ENCODE assay signal across 27 mouse cellular contexts in genomic region chr2:179709111-179709510, GRCm38 (mm10).
DNase-seq lines count a peak whose midpoint lies in the region; ATAC-seq and TF ChIP-seq lines count a peak whose summit lies in the region.
"Had no signal": no experiment of that assay in that cellular context is flagged by ENCODE, and none has a peak within 500 bp of the region (broad histone marks: within the 10 kb centered on the region; RNA-seq: fewer than 3 reads in every experiment).

No protein-coding gene starts in this region.

- H3K4me2 ChIP-seq in heart, postnatal 0 days (ENCODE audit: low read depth, low read length) = no peak overlapping the region
- H3K4me2 ChIP-seq: embryonic facial prominence, embryonic 15.5 days; heart, embryonic 12.5 days; hindbrain, embryonic 15.5 days; liver, embryonic 12.5 days; midbrain, embryonic 12.5 days; neural tube, embryonic 15.5 days had no signal

- no peaks in the 10 kb centered on the region for H3K4me1 ChIP-seq in heart, postnatal 0 days (ENCODE audit: control insufficient read depth, insufficient read depth)
- no peaks in the 10 kb centered on the region for H3K4me1 ChIP-seq in heart, adult 2 months (ENCODE audit: control insufficient read depth, insufficient read depth, low read length)
- H3K4me1 ChIP-seq: embryonic facial prominence, embryonic 15.5 days; heart, embryonic 12.5 days; liver, embryonic 12.5 days; neural tube, embryonic 15.5 days had no signal

- TF ChIP-seq POLR2A in heart, adult 2 months (IDR thresholded peaks at IDR 0.05; ENCODE audit: insufficient read depth, low read depth, low read length) = no peak
- TF ChIP-seq POLR2A in brain, embryonic 14.5 days (IDR thresholded peaks at IDR 0.05; ENCODE audit: borderline replicate concordance, extremely low read depth, insufficient read depth, insufficient read length, poor library complexity, severe bottlenecking) = no peak

- no peak overlapping the region for H3K9ac ChIP-seq in heart, postnatal 0 days (replicated peaks; ENCODE audit: low read depth, low read length)
- no peak overlapping the region for H3K9ac ChIP-seq in heart, adult 2 months (ENCODE audit: low read depth, low read length)
- H3K9ac ChIP-seq: embryonic facial prominence, embryonic 15.5 days; heart, embryonic 12.5 days; hindbrain, embryonic 15.5 days; liver, embryonic 12.5 days; liver, postnatal 0 days; midbrain, embryonic 12.5 days; neural tube, embryonic 15.5 days had no signal

- 72% methylated on average over 2 of the region's 2 CpGs for WGBS in heart, postnatal 0 days
- 83% methylated on average over 2 of the region's 2 CpGs for WGBS in heart, adult 2 months

- no peak for TF ChIP-seq EP300 in heart, postnatal 0 days (IDR thresholded peaks at IDR 0.05; ENCODE audit: low read depth)
- TF ChIP-seq EP300 in heart, adult 2 months (IDR thresholded peaks at IDR 0.05; ENCODE audit: insufficient read depth, low read depth, low read length) = no peak

- H3K27ac ChIP-seq in heart, postnatal 0 days (ENCODE audit: low read depth) = no peak overlapping the region
- no peak overlapping the region for H3K27ac ChIP-seq in heart, adult 2 months
- no peak overlapping the region for H3K27ac ChIP-seq in left cerebral cortex, adult 2 months
- H3K27ac ChIP-seq: embryonic facial prominence, embryonic 10.5 days; embryonic facial prominence, embryonic 15.5 days; hindbrain, embryonic 15.5 days; liver, embryonic 12.5 days; midbrain, embryonic 12.5 days; neural tube, embryonic 15.5 days had no signal

- no peaks in the 10 kb centered on the region for H3K36me3 ChIP-seq in heart, postnatal 0 days (replicated peaks; ENCODE audit: control insufficient read depth, insufficient read depth, low read length)
- H3K36me3 ChIP-seq in heart, adult 2 months (ENCODE audit: control insufficient read depth, insufficient read depth, low read length) = no peaks in the 10 kb centered on the region
- H3K36me3 ChIP-seq: embryonic facial prominence, embryonic 10.5 days; embryonic facial prominence, embryonic 15.5 days; heart, embryonic 12.5 days; hindbrain, embryonic 15.5 days; liver, embryonic 12.5 days; midbrain, embryonic 12.5 days; neural tube, embryonic 15.5 days had no signal

- no peaks in the 10 kb centered on the region for H3K27me3 ChIP-seq in heart, postnatal 0 days (ENCODE audit: control insufficient read depth, insufficient read depth, low read length)
- no peaks in the 10 kb centered on the region for H3K27me3 ChIP-seq in heart, adult 2 months (ENCODE audit: control insufficient read depth, insufficient read depth, low read length)
- H3K27me3 ChIP-seq: hindbrain, embryonic 15.5 days; liver, embryonic 12.5 days; midbrain, embryonic 12.5 days; neural tube, embryonic 15.5 days had no signal

- ATAC-seq in heart, postnatal 0 days (ENCODE audit: insufficient read depth, low read depth) = no peak
- ATAC-seq: liver, embryonic 12.5 days; liver, postnatal 0 days had no signal

- TF ChIP-seq CTCF in heart, postnatal 0 days (IDR thresholded peaks at IDR 0.05; ENCODE audit: low read depth) = 0 out of 2 replicates have a peak, but pooled peaks have one; percentile 3
- no peak for TF ChIP-seq CTCF in heart, adult 2 months (IDR thresholded peaks at IDR 0.05)
- peak; percentile 37 for TF ChIP-seq CTCF in left cerebral cortex, adult 2 months (IDR thresholded peaks at IDR 0.05)
- peak; percentile 39; the same call in 1 of the 2 replicates for TF ChIP-seq CTCF in brain, embryonic 14.5 days (IDR thresholded peaks at IDR 0.05; ENCODE audit: borderline replicate concordance, extremely low read depth, insufficient read depth, insufficient read length)

- H3K9me3 ChIP-seq in heart, postnatal 0 days (replicated peaks; ENCODE audit: control insufficient read depth, low read length) = no peaks in the 10 kb centered on the region
- H3K9me3 ChIP-seq: embryonic facial prominence, embryonic 10.5 days; embryonic facial prominence, embryonic 15.5 days; heart, embryonic 12.5 days; hindbrain, embryonic 15.5 days; liver, embryonic 12.5 days; midbrain, embryonic 12.5 days; neural tube, embryonic 15.5 days had no signal

- intact Hi-C loops in heart, adult 2 months (cut with DNase I) = no loop called here
- intact Hi-C loops in left cerebral cortex, adult 2 months (cut with DNase I) = no loop called here
- intact Hi-C loops in left cerebral cortex, postnatal 10 days (cut with DNase I) = no loop called here

- H3K4me3 ChIP-seq in heart, postnatal 0 days (ENCODE audit: low read depth, low read length) = no peak overlapping the region
- H3K4me3 ChIP-seq in heart, adult 2 months = no peak overlapping the region
- H3K4me3 ChIP-seq in left cerebral cortex, adult 2 months = no peak overlapping the region
- H3K4me3 ChIP-seq: embryonic facial prominence, embryonic 10.5 days; embryonic facial prominence, embryonic 15.5 days; heart, embryonic 12.5 days; hindbrain, embryonic 15.5 days; liver, embryonic 12.5 days; midbrain, embryonic 12.5 days; neural tube, embryonic 15.5 days had no signal

- DNase-seq in heart, postnatal 0 days (ENCODE audit: low spot score) = no peak
- DNase-seq in heart, adult 2 months = no peak
- DNase-seq in left cerebral cortex, adult 2 months (ENCODE audit: extremely low spot score in 1 of 2, low spot score in 2 of 2) = no peak
- no peak for DNase-seq in left cerebral cortex, postnatal 10 days (ENCODE audit: extremely low spot score in 1 of 2, low spot score in 2 of 2)
- DNase-seq in brain, adult 2 months (ENCODE audit: low read depth, low spot score) = peak; percentile 72
- no peak for DNase-seq in brain, embryonic 14.5 days (ENCODE audit: low read depth)
- DNase-seq: adrenal gland, adult 2 months; adrenal gland, postnatal 36 days; B cell, adult 2 months; cerebellum, adult 8-10 months; cerebellum, postnatal 25 days; gastrocnemius, postnatal 25 days; heart, adult 18-20 months; heart, postnatal 10 days; kidney, adult 8-10 months; kidney, postnatal 10 days; left cerebral cortex, postnatal 4 days; liver, postnatal 0 days; lung, postnatal 36 days; thymus, postnatal 4 days had no signal

- H3K79me2 ChIP-seq in heart, adult 2 months (replicated peaks; ENCODE audit: control insufficient read depth, insufficient read depth, low read length) = no peaks in the 10 kb centered on the region
